Mouse (Mus musculus) adrenal gland, postnatal 14 days (tissue): ENCODE measurements around the gene Ctsa. TPM values are rescaled to one million over a fixed set of nuclear protein-coding genes. Genes with fewer than 3 reads are reported as not detected.
"Not testable (repeated sequence)": the region's sequence is repeated elsewhere in the genome, so short reads cannot be mapped to it uniquely, and the experiment has no call there.

Experiments
- DNase-seq: peaks from one replicate; pipeline ENCODE4 v3.0.0; 2021; ENCODE audit warnings: mixed read lengths
- long read RNA-seq, 2 experiments: library from polyadenylated mRNA; stranded (forward); transcript quantifications; one replicate each; pipeline ENCODE4 v2.0.0; 2021
- total RNA-seq: library from RNA; stranded (reverse); gene quantifications from 2 replicates; pipeline ENCODE4 v1.2.3, GENCODE M21; 2021

Ctsa gene
- total RNA-seq, result 104 and 116 TPM in 2 replicates
- long read RNA-seq, experiment 1, transcript Ctsa-202 (15 exons, 2,534 nt), result major isoform, 6 of 187 reads
- long read RNA-seq, experiment 1, partial matches to known transcripts, result 164 of 187 reads
- long read RNA-seq, experiment 1, other reads (novel, unspliced or antisense), result 14 of 187 reads
- long read RNA-seq, experiment 2, transcript Ctsa-202 (15 exons, 2,534 nt), result major isoform, 6 of 132 reads
- long read RNA-seq, experiment 2, partial matches to known transcripts, result 118 of 132 reads
- long read RNA-seq, experiment 2, other reads (novel, unspliced or antisense), result 5 of 132 reads

- DNase-seq, result peak; percentile 88
These were observed at the start of gene Ctsa for GRCm38 (mm10) chr2:164832748-164833301. Gene Ctsa (plus strand): TSS chr2:164832873.

GRCm38 (mm10) chr2:164783926-164784581 lies 48.6 kb upstream of the Ctsa start:
- no peak for DNase-seq

GRCm38 (mm10) chr2:164784869-164785420 lies 47.7 kb upstream of the Ctsa start:
- DNase-seq, result no peak

GRCm38 (mm10) chr2:164785481-164786387 lies 46.9 kb upstream of the Ctsa start, which contains the start of gene Snx21:
Gene Snx21 (plus strand): TSS chr2:164785823.
- DNase-seq, result peak; percentile 94

GRCm38 (mm10) chr2:164786388-164786885 lies 46.2 kb upstream of the Ctsa start:
- DNase-seq, result no peak

- no peak for DNase-seq
These were observed 45.6 kb upstream of the Ctsa start for GRCm38 (mm10) chr2:164787032-164787431.

- no peak for DNase-seq
These were observed 44.9 kb upstream of the Ctsa start for GRCm38 (mm10) chr2:164787779-164788178.

- no peak for DNase-seq
These were observed 44.3 kb upstream of the Ctsa start for GRCm38 (mm10) chr2:164788411-164788810.

GRCm38 (mm10) chr2:164790451-164790850 lies 42.2 kb upstream of the Ctsa start:
- peak; percentile 73 for DNase-seq

GRCm38 (mm10) chr2:164791841-164792261 lies 40.8 kb upstream of the Ctsa start:
- no peak for DNase-seq

- peak; percentile 66 for DNase-seq
These were observed 40.1 kb upstream of the Ctsa start for GRCm38 (mm10) chr2:164792400-164793190.

GRCm38 (mm10) chr2:164793236-164793635 lies 39.4 kb upstream of the Ctsa start:
- peak; percentile 83 for DNase-seq

- no peak for DNase-seq
These were observed 38.9 kb upstream of the Ctsa start for GRCm38 (mm10) chr2:164793772-164794171.

- DNase-seq, result peak; percentile 96
These were observed 38.4 kb upstream of the Ctsa start for GRCm38 (mm10) chr2:164794293-164794692.

GRCm38 (mm10) chr2:164795868-164796267 lies 36.8 kb upstream of the Ctsa start:
- peak; percentile 47 for DNase-seq

GRCm38 (mm10) chr2:164798554-164798953 lies 34.1 kb upstream of the Ctsa start:
- DNase-seq, result not testable (repeated sequence)

GRCm38 (mm10) chr2:164800252-164801004 lies 32.2 kb upstream of the Ctsa start:
- DNase-seq, result no peak

- no peak for DNase-seq
These were observed 29.3 kb upstream of the Ctsa start for GRCm38 (mm10) chr2:164803201-164803920.

GRCm38 (mm10) chr2:164803921-164804313 lies 28.8 kb upstream of the Ctsa start:
- DNase-seq, result no peak
